Mouse (Mus musculus): ENCODE data around the gene Exoc4. TPM values are rescaled to one million over a fixed set of nuclear protein-coding genes. Genes with fewer than 3 reads are reported as not detected.

Exoc4 gene
- polyA plus RNA-seq, 1 experiment: 40.1 TPM

DNA sequence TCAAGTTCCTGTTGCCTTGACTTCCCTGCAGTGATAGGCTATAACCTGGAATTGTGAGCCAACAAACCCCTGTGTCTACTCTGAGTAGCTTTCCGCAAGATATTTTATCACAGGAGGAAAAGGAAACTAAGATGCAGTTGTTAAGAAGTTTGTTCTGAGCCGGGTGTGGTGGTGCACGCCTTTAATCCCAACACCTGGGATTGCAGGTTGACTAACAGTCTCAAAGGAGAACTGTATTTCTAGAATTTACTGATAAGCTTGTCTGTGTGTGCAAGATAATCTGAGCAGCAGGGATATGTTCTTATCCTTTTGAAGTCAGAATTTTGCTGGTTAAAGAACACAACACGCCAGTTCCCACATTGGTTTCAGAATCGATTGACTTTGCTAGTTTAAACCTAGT lies 651.1 kb downstream of the Exoc4 start:
- H3K4me3 ChIP-seq: no peak overlapping the region
- H3K27me3 ChIP-seq (ENCODE audit: control insufficient read depth, insufficient read depth, insufficient read length): no peaks in the 10 kb centered on the region
- no peak overlapping the region for H3K4me2 ChIP-seq (ENCODE audit: low read depth)
- no peak for TF ChIP-seq POLR2A (IDR thresholded peaks at IDR 0.05; ENCODE audit: insufficient read length, low read depth)
- TF ChIP-seq MYOD1 (IDR thresholded peaks at IDR 0.05; ENCODE audit: control insufficient read depth in 1 of 3, insufficient read length in 2 of 3, low read depth in 2 of 3): no peak
- TF ChIP-seq USF1 (IDR thresholded peaks at IDR 0.05; ENCODE audit: low read depth): no peak
- TF ChIP-seq SRF (IDR thresholded peaks at IDR 0.05; ENCODE audit: control insufficient read depth, insufficient read length, low read depth): no peak
- TF ChIP-seq E2F4 (IDR thresholded peaks at IDR 0.05; ENCODE audit: insufficient read depth): no peak
- TF ChIP-seq MAX (IDR thresholded peaks at IDR 0.05; ENCODE audit: low read depth): no peak
- TF ChIP-seq POLR2AphosphoS2 (IDR thresholded peaks at IDR 0.05; ENCODE audit: insufficient read length, low read depth): no peak
- no peak for TF ChIP-seq TCF3 (IDR thresholded peaks at IDR 0.05; ENCODE audit: insufficient read length, low read depth)
- TF ChIP-seq CEBPB (IDR thresholded peaks at IDR 0.05; ENCODE audit: insufficient read depth, poor library complexity, severe bottlenecking): no peak
- TF ChIP-seq REST (IDR thresholded peaks at IDR 0.05; ENCODE audit: insufficient read depth, insufficient read length): no peak
- TF ChIP-seq MYOG (IDR thresholded peaks at IDR 0.05; ENCODE audit: control insufficient read depth in 1 of 3, insufficient read depth in 1 of 3, insufficient read length in 2 of 3, low read depth in 2 of 3): no peak
- no peak for TF ChIP-seq TCF12 (IDR thresholded peaks at IDR 0.05; ENCODE audit: insufficient read depth, poor library complexity, severe bottlenecking)
- H3K36me3 ChIP-seq (ENCODE audit: control insufficient read depth, insufficient read depth): no peaks in the 10 kb centered on the region
- no peak overlapping the region for H3ac ChIP-seq (ENCODE audit: control insufficient read depth, insufficient read length)
- no peaks in the 10 kb centered on the region for H3K79me2 ChIP-seq (ENCODE audit: control insufficient read depth, insufficient read depth)

DNA sequence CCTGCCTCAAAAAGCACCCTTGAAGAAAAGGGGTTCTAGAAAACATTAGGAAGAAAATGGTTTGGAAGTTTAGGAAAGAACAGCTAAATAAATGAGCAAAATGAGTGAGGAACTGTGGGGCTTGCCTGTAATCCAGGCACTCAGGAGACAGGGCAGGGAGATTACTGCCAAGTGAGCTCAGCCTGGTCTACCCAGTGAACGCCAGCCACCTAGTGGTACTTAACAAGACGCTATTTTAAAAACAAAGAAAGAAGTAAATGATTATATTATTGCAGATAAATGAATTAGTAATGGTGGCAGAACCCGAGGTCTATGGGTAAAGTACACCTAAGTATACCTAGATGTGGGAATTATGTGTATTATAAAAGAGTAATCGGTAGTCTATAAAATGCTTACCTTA lies 651.7 kb downstream of the Exoc4 start:
- Histone ChIP-seq H3K4me2 (ENCODE audit: low read depth) (no peak overlapping the region), H3K79me2 (ENCODE audit: control insufficient read depth, insufficient read depth) (no peaks in the 10 kb centered on the region), H3K36me3 (ENCODE audit: control insufficient read depth, insufficient read depth) (no peaks in the 10 kb centered on the region), H3K27me3 (ENCODE audit: control insufficient read depth, insufficient read depth, insufficient read length) (no peaks in the 10 kb centered on the region), H3K4me3 (no peak overlapping the region), H3ac (ENCODE audit: control insufficient read depth, insufficient read length) (no peak overlapping the region)
- no peak for TF ChIP-seq TCF12 (IDR thresholded peaks at IDR 0.05; ENCODE audit: insufficient read depth, poor library complexity, severe bottlenecking)
- no peak for TF ChIP-seq TCF3 (IDR thresholded peaks at IDR 0.05; ENCODE audit: insufficient read length, low read depth)
- TF ChIP-seq MAX (IDR thresholded peaks at IDR 0.05; ENCODE audit: low read depth): no peak

DNA sequence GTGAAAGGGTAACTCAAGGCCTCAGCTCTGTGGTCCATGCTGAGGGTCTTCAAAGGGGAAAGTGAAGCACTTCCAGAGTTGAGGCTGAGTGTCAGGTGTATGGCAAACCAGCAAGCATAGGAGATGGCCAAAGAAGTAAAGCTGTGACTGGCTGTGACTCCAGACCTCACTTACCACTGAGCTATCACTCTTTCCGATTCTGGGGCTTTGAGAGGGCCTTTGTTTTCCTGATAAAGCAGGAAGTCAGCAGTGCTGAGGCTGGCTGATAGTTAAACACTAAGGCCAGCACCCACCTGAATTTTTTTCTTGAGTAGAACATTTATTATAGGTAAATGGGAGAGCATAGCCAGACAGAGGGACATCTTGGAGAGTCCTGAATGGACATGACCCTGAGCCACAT lies 656.2 kb downstream of the Exoc4 start:
- no peak overlapping the region for H3ac ChIP-seq (ENCODE audit: control insufficient read depth, insufficient read length)
- no peaks in the 10 kb centered on the region for H3K79me2 ChIP-seq (ENCODE audit: control insufficient read depth, insufficient read depth)
- no peaks in the 10 kb centered on the region for H3K27me3 ChIP-seq (ENCODE audit: control insufficient read depth, insufficient read depth, insufficient read length)
- H3K4me3 ChIP-seq: no peak overlapping the region
- H3K4me2 ChIP-seq (ENCODE audit: low read depth): no peak overlapping the region
- TF ChIP-seq REST (IDR thresholded peaks at IDR 0.05; ENCODE audit: insufficient read depth, insufficient read length): no peak
- TF ChIP-seq MYOD1 (IDR thresholded peaks at IDR 0.05; ENCODE audit: control insufficient read depth in 1 of 3, insufficient read length in 2 of 3, low read depth in 2 of 3): no peak
- TF ChIP-seq USF1 (IDR thresholded peaks at IDR 0.05; ENCODE audit: low read depth): no peak
- TF ChIP-seq MAX (IDR thresholded peaks at IDR 0.05; ENCODE audit: low read depth): no peak
- TF ChIP-seq SRF (IDR thresholded peaks at IDR 0.05; ENCODE audit: control insufficient read depth, insufficient read length, low read depth): no peak
- TF ChIP-seq TCF12 (IDR thresholded peaks at IDR 0.05; ENCODE audit: insufficient read depth, poor library complexity, severe bottlenecking): no peak
- no peak for TF ChIP-seq POLR2AphosphoS2 (IDR thresholded peaks at IDR 0.05; ENCODE audit: insufficient read length, low read depth)
- TF ChIP-seq MYOG (IDR thresholded peaks at IDR 0.05; ENCODE audit: control insufficient read depth in 1 of 3, insufficient read depth in 1 of 3, insufficient read length in 2 of 3, low read depth in 2 of 3): no peak
- no peak for TF ChIP-seq CEBPB (IDR thresholded peaks at IDR 0.05; ENCODE audit: insufficient read depth, poor library complexity, severe bottlenecking)
- no peak for TF ChIP-seq TCF3 (IDR thresholded peaks at IDR 0.05; ENCODE audit: insufficient read length, low read depth)
- no peak for TF ChIP-seq POLR2A (IDR thresholded peaks at IDR 0.05; ENCODE audit: insufficient read length, low read depth)
- no peak for TF ChIP-seq E2F4 (IDR thresholded peaks at IDR 0.05; ENCODE audit: insufficient read depth)
- H3K36me3 ChIP-seq (ENCODE audit: control insufficient read depth, insufficient read depth): no peaks in the 10 kb centered on the region

DNA sequence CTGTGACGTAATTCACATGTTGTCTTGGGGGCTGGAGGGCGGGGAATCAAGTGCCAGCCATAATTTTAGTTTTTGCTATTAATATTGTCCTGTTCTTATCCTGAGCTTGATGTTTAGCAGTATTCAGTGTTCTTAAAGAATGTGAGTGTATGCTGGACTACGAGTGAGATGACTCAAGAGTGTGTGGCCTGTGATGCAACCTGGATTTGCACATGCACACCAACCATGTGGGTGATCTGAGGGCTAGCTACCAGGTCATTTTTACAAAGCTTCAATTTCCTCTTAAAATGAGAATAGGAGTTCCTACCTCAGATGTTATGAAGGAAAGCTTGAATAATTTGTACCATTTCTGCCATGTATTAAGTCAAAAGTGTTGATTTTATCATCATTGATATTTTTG lies 661.8 kb downstream of the Exoc4 start:
- H3ac ChIP-seq (ENCODE audit: control insufficient read depth, insufficient read length): no peak overlapping the region
- no peak overlapping the region for H3K4me2 ChIP-seq (ENCODE audit: low read depth)
- H3K4me3 ChIP-seq: no peak overlapping the region
- H3K36me3 ChIP-seq (ENCODE audit: control insufficient read depth, insufficient read depth): no peaks in the 10 kb centered on the region
- H3K79me2 ChIP-seq (ENCODE audit: control insufficient read depth, insufficient read depth): no peaks in the 10 kb centered on the region
- TF ChIP-seq MAX (IDR thresholded peaks at IDR 0.05; ENCODE audit: low read depth) (no peak), POLR2AphosphoS2 (IDR thresholded peaks at IDR 0.05; ENCODE audit: insufficient read length, low read depth) (no peak), REST (IDR thresholded peaks at IDR 0.05; ENCODE audit: insufficient read depth, insufficient read length) (no peak), USF1 (IDR thresholded peaks at IDR 0.05; ENCODE audit: low read depth) (no peak), CEBPB (IDR thresholded peaks at IDR 0.05; ENCODE audit: insufficient read depth, poor library complexity, severe bottlenecking) (no peak), TCF3 (IDR thresholded peaks at IDR 0.05; ENCODE audit: insufficient read length, low read depth) (no peak), POLR2A (IDR thresholded peaks at IDR 0.05; ENCODE audit: insufficient read length, low read depth) (no peak), SRF (IDR thresholded peaks at IDR 0.05; ENCODE audit: control insufficient read depth, insufficient read length, low read depth) (no peak), MYOG (IDR thresholded peaks at IDR 0.05; ENCODE audit: control insufficient read depth in 1 of 3, insufficient read depth in 1 of 3, insufficient read length in 2 of 3, low read depth in 2 of 3) (no peak), MYOD1 (IDR thresholded peaks at IDR 0.05; ENCODE audit: control insufficient read depth in 1 of 3, insufficient read length in 2 of 3, low read depth in 2 of 3) (no peak), TCF12 (IDR thresholded peaks at IDR 0.05; ENCODE audit: insufficient read depth, poor library complexity, severe bottlenecking) (no peak)
- H3K27me3 ChIP-seq (ENCODE audit: control insufficient read depth, insufficient read depth, insufficient read length): no peaks in the 10 kb centered on the region

DNA sequence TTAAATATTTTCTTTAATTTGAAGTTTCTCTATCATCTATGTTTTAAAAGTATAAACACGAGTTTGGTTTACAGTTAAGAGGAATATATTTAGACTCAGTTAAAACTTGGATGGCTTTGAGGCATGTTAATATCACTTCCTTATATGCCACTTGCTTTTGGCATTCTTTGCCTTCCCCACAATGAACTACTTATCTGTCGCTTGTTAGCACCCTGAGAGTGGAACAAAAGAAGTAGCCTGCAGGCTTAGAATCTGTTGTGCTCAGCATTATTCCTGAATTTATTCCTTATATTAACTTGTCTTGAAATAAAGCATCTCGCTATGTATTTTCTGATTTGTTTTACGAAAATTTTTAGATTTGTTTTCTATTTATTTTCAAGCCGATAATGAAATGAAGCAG lies 664.2 kb downstream of the Exoc4 start:
- Histone ChIP-seq H3K79me2 (ENCODE audit: control insufficient read depth, insufficient read depth) (no peaks in the 10 kb centered on the region), H3K36me3 (ENCODE audit: control insufficient read depth, insufficient read depth) (no peaks in the 10 kb centered on the region), H3ac (ENCODE audit: control insufficient read depth, insufficient read length) (no peak overlapping the region), H3K4me2 (ENCODE audit: low read depth) (no peak overlapping the region), H3K4me3 (no peak overlapping the region), H3K27me3 (ENCODE audit: control insufficient read depth, insufficient read depth, insufficient read length) (no peaks in the 10 kb centered on the region)
- no peak for TF ChIP-seq POLR2AphosphoS2 (IDR thresholded peaks at IDR 0.05; ENCODE audit: insufficient read length, low read depth)
- no peak for TF ChIP-seq USF1 (IDR thresholded peaks at IDR 0.05; ENCODE audit: low read depth)
- no peak for TF ChIP-seq SRF (IDR thresholded peaks at IDR 0.05; ENCODE audit: control insufficient read depth, insufficient read length, low read depth)
- TF ChIP-seq TCF12 (IDR thresholded peaks at IDR 0.05; ENCODE audit: insufficient read depth, poor library complexity, severe bottlenecking): no peak
- no peak for TF ChIP-seq MYOG (IDR thresholded peaks at IDR 0.05; ENCODE audit: control insufficient read depth in 1 of 3, insufficient read depth in 1 of 3, insufficient read length in 2 of 3, low read depth in 2 of 3)
- no peak for TF ChIP-seq TCF3 (IDR thresholded peaks at IDR 0.05; ENCODE audit: insufficient read length, low read depth)
- TF ChIP-seq POLR2A (IDR thresholded peaks at IDR 0.05; ENCODE audit: insufficient read length, low read depth): no peak
- no peak for TF ChIP-seq CEBPB (IDR thresholded peaks at IDR 0.05; ENCODE audit: insufficient read depth, poor library complexity, severe bottlenecking)
- TF ChIP-seq MAX (IDR thresholded peaks at IDR 0.05; ENCODE audit: low read depth): no peak
- no peak for TF ChIP-seq MYOD1 (IDR thresholded peaks at IDR 0.05; ENCODE audit: control insufficient read depth in 1 of 3, insufficient read length in 2 of 3, low read depth in 2 of 3)
- TF ChIP-seq REST (IDR thresholded peaks at IDR 0.05; ENCODE audit: insufficient read depth, insufficient read length): no peak
